Mouse (Mus musculus) kidney, postnatal 0 days (tissue): ENCODE data around the gene Sphkap. TPM values are rescaled to one million over a fixed set of nuclear protein-coding genes. Genes with fewer than 3 reads are reported as not detected.

Experiments
- ATAC-seq: fragments of 200-750 bp; cut with Nextera tagmentation; replicated peaks from 2 replicates; pipeline ENCODE4 v1.8.0; 2017; ENCODE audit warnings: low read depth, moderate number of reproducible peaks, moderate TSS enrichment, moderate library complexity; ENCODE audit not compliant: low FRiP score
- DNase-seq: peaks from one replicate; pipeline ENCODE4 v3.0.0-alpha.2; 2016; ENCODE audit warnings: low spot score
- H3K27ac ChIP-seq: fragments of 300-500 bp; sonication (generic); 2 replicates; pipeline ENCODE4 v1.5.1; 2014; ENCODE audit warnings: mild to moderate bottlenecking
- H3K27me3 ChIP-seq: fragments of 300-500 bp; sonication (generic); 2 replicates; pipeline ENCODE4 v1.6.1; 2014; ENCODE audit warnings: low read length, mixed read lengths; ENCODE audit not compliant: insufficient read depth
- H3K36me3 ChIP-seq: fragments of 300-500 bp; sonication (generic); 2 replicates; pipeline ENCODE4 v1.6.1; 2014; ENCODE audit warnings: low read length, mixed read lengths; ENCODE audit not compliant: insufficient read depth
- H3K4me1 ChIP-seq: fragments of 300-500 bp; sonication (generic); replicated peaks from 2 replicates; pipeline ENCODE4 v1.6.1; 2014; ENCODE audit warnings: antibody characterized with exemption, low read length, mixed read lengths; ENCODE audit not compliant: insufficient read depth
- H3K4me2 ChIP-seq: fragments of 300-500 bp; sonication (generic); 2 replicates; pipeline ENCODE4 v1.6.1; 2014; ENCODE audit warnings: mild to moderate bottlenecking, low read length, moderate library complexity, mixed read lengths
- H3K4me3 ChIP-seq: fragments of 300-500 bp; sonication (generic); replicated peaks from 2 replicates; pipeline ENCODE4 v1.5.1; 2014; ENCODE audit warnings: low read depth, low read length
- H3K9ac ChIP-seq: fragments of 300-500 bp; sonication (generic); 2 replicates; pipeline ENCODE4 v1.6.1; 2014; ENCODE audit warnings: low read depth, low read length
- H3K9me3 ChIP-seq: fragments of 300-500 bp; sonication (generic); replicated peaks from 2 replicates; pipeline ENCODE4 v1.6.1; 2016; ENCODE audit warnings: low read length, inconsistent platforms, mixed read lengths
- CTCF ChIP-seq: IDR thresholded peaks from 2 replicates; pipeline ENCODE4 v1.5.1; 2016; ENCODE audit warnings: antibody characterized with exemption, low read depth, mild to moderate bottlenecking, moderate library complexity
- WGBS: fragments of 180-500 bp; shearing (Covaris S2); extraction: QIAGEN DNeasy Blood & Tissue Kit; methylation state at CpG from one replicate; pipeline ENCODE4 v1.1.7; 2014; 5-methylcytosine and 5-hydroxymethylcytosine counted together
- polyA plus RNA-seq: library from polyadenylated mRNA; unstranded; fragments of >200 nt; fragmentation: Nextera tagmentation; extraction: Ambion mirVana; gene quantifications from 2 replicates; pipeline ENCODE4 v1.2.1, GENCODE M21; 2015

Gene Sphkap
- polyA plus RNA-seq, 1 experiment from 2014 or later: 0.11 TPM

DNA sequence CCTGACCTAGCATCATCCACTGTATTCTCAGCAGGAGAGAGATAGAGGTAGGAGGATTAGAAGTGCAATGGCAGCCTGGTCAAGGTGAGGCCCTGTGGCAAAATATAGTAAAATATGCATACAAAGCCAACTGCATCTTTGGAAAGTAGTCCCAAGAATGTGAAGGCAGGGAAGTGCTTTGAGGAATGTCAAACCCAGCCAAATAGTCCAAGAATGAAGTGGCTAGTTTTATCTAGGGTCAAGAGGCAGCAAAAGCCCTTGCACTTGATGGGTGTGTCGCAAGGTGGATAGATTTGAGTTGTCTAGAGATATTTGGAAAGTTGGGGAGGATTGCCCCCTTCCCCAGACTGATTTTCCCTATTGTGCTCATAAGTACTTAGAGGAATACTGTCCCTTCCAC lies 61.5 kb downstream of the Sphkap start:
- no peak overlapping the region for H3K27ac ChIP-seq
- no peaks in the 10 kb centered on the region for H3K4me1 ChIP-seq
- TF ChIP-seq CTCF: no peak
- WGBS: 80% methylated on average over 1 of the region's 1 CpGs
- H3K4me3 ChIP-seq: no peak overlapping the region
- DNase-seq: no peak
- no peaks in the 10 kb centered on the region for H3K27me3 ChIP-seq
- ATAC-seq: no peak
- no peak overlapping the region for H3K4me2 ChIP-seq
- no peaks in the 10 kb centered on the region for H3K36me3 ChIP-seq
- H3K9ac ChIP-seq: no peak overlapping the region
- no peaks in the 10 kb centered on the region for H3K9me3 ChIP-seq

DNA sequence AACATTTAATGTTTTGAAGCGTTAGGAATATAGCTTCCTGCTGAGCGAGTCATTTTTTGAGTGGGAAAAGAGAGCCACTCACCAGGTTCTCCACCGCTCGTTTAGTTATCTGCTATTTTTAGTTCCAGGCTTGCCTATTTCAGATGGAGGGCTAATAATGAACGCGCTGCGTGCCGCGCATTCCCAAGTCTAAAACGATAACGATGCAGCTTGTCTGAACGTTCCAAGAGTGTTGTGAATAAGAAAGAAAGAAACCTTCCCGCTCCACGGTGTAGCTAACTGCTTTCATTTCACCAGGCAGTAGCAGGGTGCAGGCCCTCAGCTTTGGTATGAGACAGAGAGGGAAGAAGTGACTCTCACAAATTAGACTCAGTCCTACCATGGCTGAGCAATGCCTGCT lies 62.4 kb downstream of the Sphkap start:
- Histone ChIP-seq H3K9me3 (no peaks in the 10 kb centered on the region), H3K4me3 (no peak overlapping the region), H3K27me3 (no peaks in the 10 kb centered on the region), H3K4me2 (no peak overlapping the region), H3K4me1 (no peaks in the 10 kb centered on the region), H3K27ac (no peak overlapping the region), H3K9ac (no peak overlapping the region), H3K36me3 (no peaks in the 10 kb centered on the region)
- ATAC-seq (no peak), DNase-seq (no peak)
- no peak for TF ChIP-seq CTCF
- 87% methylated on average over 14 of the region's 14 CpGs for WGBS

DNA sequence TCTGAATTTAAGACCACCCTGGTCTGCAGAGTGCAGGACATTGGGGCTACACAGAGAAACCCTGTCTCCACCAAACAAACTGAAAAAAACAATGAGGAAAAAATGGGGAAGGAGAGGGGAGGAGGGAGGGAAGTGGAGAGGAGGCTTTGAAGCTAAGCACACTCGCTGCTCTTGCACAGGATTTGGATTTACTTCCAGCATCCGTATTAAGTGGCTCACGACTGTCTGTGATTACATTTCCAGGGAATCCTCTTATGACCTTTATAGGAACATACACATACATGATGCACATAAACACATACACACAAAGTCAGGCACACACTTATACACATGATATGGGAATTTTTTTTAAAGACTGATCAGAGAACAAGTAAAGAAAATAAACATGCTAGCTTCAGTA lies 62.9 kb downstream of the Sphkap start:
- ATAC-seq (no peak), DNase-seq (no peak)
- Histone ChIP-seq H3K4me1 (no peaks in the 10 kb centered on the region), H3K9me3 (no peaks in the 10 kb centered on the region), H3K9ac (no peak overlapping the region), H3K4me3 (no peak overlapping the region), H3K36me3 (no peaks in the 10 kb centered on the region), H3K4me2 (no peak overlapping the region), H3K27me3 (no peaks in the 10 kb centered on the region), H3K27ac (no peak overlapping the region)
- WGBS: 76% methylated on average over 3 of the region's 3 CpGs
- TF ChIP-seq CTCF: no peak

DNA sequence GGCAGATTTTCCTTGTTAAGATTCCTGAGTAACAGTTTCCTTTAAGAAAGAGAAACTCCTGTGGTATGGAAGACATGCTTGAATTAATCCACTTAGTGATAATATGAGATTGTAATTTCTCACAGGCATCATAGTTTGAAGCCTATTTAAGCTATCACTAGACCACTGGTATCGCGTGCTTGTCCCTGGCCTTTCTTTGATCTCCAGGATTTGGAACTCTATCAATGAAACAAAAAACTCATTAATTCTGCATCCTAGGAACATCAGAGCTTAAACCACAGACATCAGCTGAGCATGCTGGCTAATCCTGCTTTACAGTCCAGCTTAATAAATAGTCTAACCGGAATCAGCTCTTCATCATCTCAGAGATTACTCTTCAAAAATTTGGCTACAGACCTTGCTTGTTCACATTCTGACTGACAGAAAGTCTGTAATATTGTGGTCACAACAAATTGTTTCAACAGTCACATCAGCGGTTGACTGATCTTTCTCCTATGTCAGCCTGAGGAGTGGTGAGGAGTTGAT lies 65.2 kb downstream of the Sphkap start:
- WGBS: 75% methylated on average over 4 of the region's 4 CpGs

DNA sequence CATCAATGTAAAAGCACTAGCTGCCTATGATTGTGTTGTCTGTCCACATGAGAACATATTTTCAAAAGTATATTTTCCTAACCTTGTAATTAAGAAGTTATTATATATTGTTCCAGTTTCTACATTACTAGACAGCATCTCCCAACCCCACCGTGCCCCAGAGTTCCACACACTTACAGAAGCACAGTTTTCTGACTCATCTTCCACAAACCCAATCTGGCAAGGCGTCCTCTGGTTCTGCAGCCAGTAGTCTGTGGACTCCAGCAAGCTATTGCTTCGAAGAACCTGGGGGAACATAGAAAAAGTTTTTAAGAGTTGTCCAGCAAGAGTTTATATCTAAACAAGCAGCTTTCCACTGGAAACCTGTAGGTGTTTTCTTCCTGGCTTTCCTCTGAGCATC lies 68.6 kb downstream of the Sphkap start:
- H3K4me3 ChIP-seq: no peak overlapping the region
- H3K9me3 ChIP-seq: no peaks in the 10 kb centered on the region
- H3K4me2 ChIP-seq: no peak overlapping the region
- no peak overlapping the region for H3K27ac ChIP-seq
- no peaks in the 10 kb centered on the region for H3K36me3 ChIP-seq
- DNase-seq: no peak
- 82% methylated on average over 3 of the region's 3 CpGs for WGBS
- no peaks in the 10 kb centered on the region for H3K27me3 ChIP-seq
- no peak for TF ChIP-seq CTCF
- no peaks in the 10 kb centered on the region for H3K4me1 ChIP-seq
- no peak overlapping the region for H3K9ac ChIP-seq
- ATAC-seq: no peak

More for the DNA sequence above, 65.2 kb downstream of the Sphkap start:
- TF ChIP-seq CTCF: no peak
- no peak overlapping the region for H3K4me3 ChIP-seq
- no peaks in the 10 kb centered on the region for H3K36me3 ChIP-seq
- H3K27me3 ChIP-seq: no peaks in the 10 kb centered on the region
- H3K4me1 ChIP-seq: no peaks in the 10 kb centered on the region
- no peaks in the 10 kb centered on the region for H3K9me3 ChIP-seq
- H3K27ac ChIP-seq: no peak overlapping the region
- ATAC-seq (no peak), DNase-seq (no peak)
- no peak overlapping the region for H3K9ac ChIP-seq
- no peak overlapping the region for H3K4me2 ChIP-seq

DNA sequence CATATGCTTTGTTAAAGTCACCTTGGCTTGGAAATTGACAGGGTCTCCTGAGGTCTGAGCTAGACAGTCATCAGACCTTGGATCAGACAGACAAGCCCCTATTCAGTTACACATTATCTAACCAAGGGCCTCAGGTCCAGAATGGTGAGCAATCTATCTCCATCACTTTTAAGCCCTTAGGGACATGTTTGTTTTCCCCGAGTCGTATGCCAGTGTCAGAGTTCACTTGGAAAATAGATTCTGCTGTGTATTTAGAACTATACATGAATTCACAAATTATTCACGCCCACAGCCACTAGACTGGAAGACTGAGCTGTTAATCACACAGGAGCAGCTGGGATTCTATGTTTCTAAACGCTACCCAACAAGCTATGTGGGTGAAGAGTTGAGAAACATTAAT lies 91.1 kb downstream of the Sphkap start:
- DNase-seq (no peak), ATAC-seq (no peak)
- Histone ChIP-seq H3K4me3 (no peak overlapping the region), H3K4me2 (no peak overlapping the region), H3K9ac (no peak overlapping the region), H3K9me3 (no peaks in the 10 kb centered on the region), H3K27ac (no peak overlapping the region), H3K4me1 (no peaks in the 10 kb centered on the region), H3K27me3 (no peaks in the 10 kb centered on the region), H3K36me3 (no peaks in the 10 kb centered on the region)
- 21% methylated on average over 4 of the region's 4 CpGs for WGBS
- TF ChIP-seq CTCF: no peak

DNA sequence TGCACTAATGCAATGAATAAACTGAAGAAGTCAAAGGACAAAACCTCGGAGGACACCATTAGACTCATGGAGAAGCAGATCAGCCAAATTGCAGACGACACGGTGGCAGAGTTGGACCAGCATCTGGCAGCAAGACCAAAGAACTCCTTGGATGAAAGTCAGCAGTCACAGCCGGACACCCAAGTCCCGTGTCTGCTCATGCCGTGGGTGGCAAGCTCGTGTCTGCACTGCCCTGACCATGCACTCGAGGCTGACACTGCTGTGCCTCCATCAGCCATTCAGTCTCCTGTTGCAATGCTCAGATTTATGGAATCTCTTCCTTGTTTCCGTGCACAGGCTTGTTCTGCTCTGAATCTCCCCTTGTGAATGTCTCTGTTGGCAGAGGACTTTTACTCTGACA lies 92.9 kb downstream of the Sphkap start:
- Histone ChIP-seq H3K4me2 (no peak overlapping the region), H3K4me1 (no peaks in the 10 kb centered on the region), H3K27me3 (no peaks in the 10 kb centered on the region), H3K27ac (no peak overlapping the region), H3K9ac (no peak overlapping the region), H3K9me3 (no peaks in the 10 kb centered on the region), H3K36me3 (no peaks in the 10 kb centered on the region), H3K4me3 (no peak overlapping the region)
- WGBS: 79% methylated on average over 9 of the region's 9 CpGs
- no peak for TF ChIP-seq CTCF
- ATAC-seq (no peak), DNase-seq (no peak)
